Mouse (Mus musculus) heart, embryonic 12.5 days (tissue): ENCODE measurements around the gene Apoh. TPM values are rescaled to one million over a fixed set of nuclear protein-coding genes. Genes with fewer than 3 reads are reported as not detected.
A peak's percentile ranks its signal among the peaks of the same experiment; 100 is the strongest.

ENCODE experiments used
- ATAC-seq: fragments of 200-750 bp; cut with Nextera tagmentation; 2 replicates; pipeline ENCODE4 v1.8.0; 2017; ENCODE audit warnings: moderate TSS enrichment, moderate library complexity; ENCODE audit not compliant: insufficient number of reproducible peaks, low FRiP score
- H3K27ac ChIP-seq: fragments of 300-500 bp; sonication (generic); 2 replicates; pipeline ENCODE4 v1.5.1; 2016; ENCODE audit warnings: mild to moderate bottlenecking, moderate library complexity; ENCODE audit not compliant: poor library complexity, severe bottlenecking
- H3K27me3 ChIP-seq: fragments of 300-500 bp; sonication (generic); replicated peaks from 2 replicates; pipeline ENCODE4 v1.6.1; 2016; ENCODE audit warnings: mild to moderate bottlenecking, moderate library complexity
- H3K36me3 ChIP-seq: fragments of 300-500 bp; sonication (generic); 2 replicates; pipeline ENCODE4 v1.6.1; 2016; ENCODE audit warnings: mild to moderate bottlenecking, moderate library complexity
- H3K4me1 ChIP-seq: fragments of 300-500 bp; sonication (generic); replicated peaks from 2 replicates; pipeline ENCODE4 v1.6.1; 2016; ENCODE audit warnings: mild to moderate bottlenecking
- H3K4me2 ChIP-seq: fragments of 300-500 bp; sonication (generic); 2 replicates; pipeline ENCODE4 v1.6.1; 2016; ENCODE audit warnings: mild to moderate bottlenecking, moderate library complexity
- H3K4me3 ChIP-seq: fragments of 300-500 bp; sonication (generic); 2 replicates; pipeline ENCODE4 v1.5.1; 2016; ENCODE audit warnings: mild to moderate bottlenecking
- H3K9ac ChIP-seq: fragments of 300-500 bp; sonication (generic); 2 replicates; pipeline ENCODE4 v1.6.1; 2016; ENCODE audit warnings: mild to moderate bottlenecking, moderate library complexity
- H3K9me3 ChIP-seq: fragments of 300-500 bp; sonication (generic); replicated peaks from 2 replicates; pipeline ENCODE4 v1.6.1; 2016; ENCODE audit warnings: mild to moderate bottlenecking, moderate library complexity
- WGBS: fragments of 180-500 bp; shearing (Covaris S2); methylation state at CpG from one replicate; pipeline ENCODE4 v1.1.7; 2016; 5-methylcytosine and 5-hydroxymethylcytosine counted together
- polyA plus RNA-seq: library from polyadenylated mRNA; unstranded; fragments of >200 nt; fragmentation: Nextera tagmentation; extraction: Ambion mirVana; gene quantifications from 2 replicates; pipeline ENCODE4 v1.2.1, GENCODE M21; 2016

The Apoh gene
- polyA plus RNA-seq, 1 experiment from 2014 or later: 0.24 TPM

DNA sequence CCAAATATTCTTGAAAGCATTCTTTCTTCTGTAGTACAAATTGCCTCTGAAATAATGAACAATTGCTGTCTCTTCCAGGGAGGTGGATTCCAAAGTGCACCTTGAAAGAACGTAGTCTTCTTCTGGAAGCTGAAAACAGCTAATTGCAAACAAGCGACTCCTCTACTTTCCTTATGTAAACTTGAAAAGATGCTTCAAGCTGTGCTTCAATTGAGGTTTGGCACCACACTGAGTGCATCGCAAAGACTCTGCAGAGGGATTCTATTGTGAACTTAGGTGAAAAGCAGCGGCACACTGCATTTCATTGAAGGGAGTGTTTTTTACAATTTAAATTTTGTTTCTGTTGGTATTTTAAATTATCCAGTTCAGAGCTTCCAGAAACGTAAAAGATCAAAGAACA is 81.0 kb downstream of the Apoh start:
- Histone ChIP-seq H3K9me3 (no peaks in the 10 kb centered on the region), H3K4me3 (peak overlapping the region; percentile 68), H3K4me1 (peaks cover 13% of the 10 kb centered on the region; the same call in 1 of the 2 replicates), H3K9ac (no peak overlapping the region), H3K4me2 (peak overlapping the region; percentile 66), H3K27ac (no peak overlapping the region), H3K36me3 (no peaks in the 10 kb centered on the region), H3K27me3 (peaks cover 11% of the 10 kb centered on the region; the same call in 1 of the 2 replicates)
- 11% methylated on average over 5 of the region's 5 CpGs for WGBS
- ATAC-seq: no peak

DNA sequence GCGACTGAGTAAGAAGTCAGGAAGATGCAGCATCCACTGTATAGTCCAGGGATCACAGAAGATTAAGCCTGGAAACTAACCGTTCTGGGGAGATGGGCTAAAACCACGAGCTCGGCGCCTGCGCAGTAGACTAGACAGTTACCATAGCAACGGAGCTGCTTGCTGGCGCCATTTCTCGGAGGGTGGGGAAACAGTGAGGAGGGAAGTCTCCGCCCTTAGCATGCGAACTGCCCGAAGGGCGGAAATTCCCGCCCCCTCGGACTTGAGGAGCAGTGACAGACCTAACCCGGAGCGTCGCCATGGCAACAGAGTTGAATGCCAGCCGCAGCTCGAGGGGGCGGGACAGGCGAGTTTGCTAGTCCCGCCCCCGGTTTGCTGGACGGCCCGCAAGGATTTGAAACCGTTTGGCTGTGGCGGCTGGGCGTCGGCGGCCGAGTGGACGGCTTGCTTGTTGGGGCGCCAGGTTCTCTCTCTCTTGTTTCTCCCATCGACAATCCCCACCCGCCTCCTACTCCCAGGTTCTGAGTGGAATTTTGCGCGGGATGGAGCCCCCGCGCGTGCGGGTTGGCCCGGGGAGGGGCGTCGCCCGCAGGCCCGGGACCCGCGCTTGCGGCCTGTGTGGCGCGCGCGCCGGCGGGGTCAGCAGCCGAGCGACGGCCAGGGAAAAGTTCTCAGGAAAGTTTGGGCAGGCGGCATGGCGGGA is 81.9 kb downstream of the Apoh start, which contains the start of gene Cep112:
Gene Cep112 (plus strand): TSS at position 304 of the 703 bp plus-strand sequence.
- Histone ChIP-seq H3K4me1 (peaks cover 10% of the 10 kb centered on the region; the same call in 1 of the 2 replicates), H3K9ac (peak within 1 kb of the TSS; percentile 74), H3K27me3 (peaks cover 11% of the 10 kb centered on the region; the same call in 1 of the 2 replicates), H3K9me3 (no peaks in the 10 kb centered on the region), H3K27ac (peak within 1 kb of the TSS; percentile 2; the same call in 1 of the 2 replicates), H3K4me2 (peak within 1 kb of the TSS; percentile 66), H3K36me3 (no peaks in the 10 kb centered on the region), H3K4me3 (peak within 1 kb of the TSS; percentile 68)
- peak; percentile 98 for ATAC-seq
- WGBS: under 1% methylated on average over 61 of the region's 61 CpGs

- peak; percentile 19; the same call in 1 of the 2 replicates for ATAC-seq
- peak overlapping the region; percentile 2; the same call in 1 of the 2 replicates for H3K27ac ChIP-seq
Observed at GRCm38 (mm10) chr11:108425592-108425921, 82.4 kb downstream of the Apoh start.

DNA sequence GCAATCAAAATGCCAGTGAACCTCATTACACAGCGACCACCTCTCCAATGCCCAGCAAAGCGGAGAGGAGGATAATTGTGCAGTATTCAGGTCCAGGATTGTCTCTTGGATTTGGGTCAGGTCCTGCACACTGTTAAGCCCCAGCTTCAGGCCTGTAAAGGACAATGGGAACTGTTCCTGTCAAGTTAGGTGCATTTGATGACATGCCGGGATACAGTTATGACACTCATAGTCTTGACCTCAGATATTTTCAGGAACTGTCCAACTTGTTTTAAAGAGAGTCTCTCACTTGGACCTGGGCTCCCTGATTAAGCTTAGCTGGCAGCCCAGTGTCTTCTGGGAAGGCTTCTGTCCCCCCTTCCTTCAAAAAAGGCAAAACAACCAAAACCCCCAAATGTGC is 82.9 kb downstream of the Apoh start:
- no peak overlapping the region for H3K9ac ChIP-seq

More at GRCm38 (mm10) chr11:108425592-108425921, 82.4 kb downstream of the Apoh start:
- peaks cover 11% of the 10 kb centered on the region; the same call in 1 of the 2 replicates for H3K27me3 ChIP-seq
- H3K4me1 ChIP-seq: peaks cover 10% of the 10 kb centered on the region; the same call in 1 of the 2 replicates
- no peaks in the 10 kb centered on the region for H3K9me3 ChIP-seq
- peak overlapping the region; percentile 74 for H3K9ac ChIP-seq
- 5% methylated on average over 14 of the region's 14 CpGs for WGBS
- peak overlapping the region; percentile 68 for H3K4me3 ChIP-seq
- H3K36me3 ChIP-seq: no peaks in the 10 kb centered on the region
- peak overlapping the region; percentile 66 for H3K4me2 ChIP-seq

GRCm38 (mm10) chr11:108427191-108427590 is 84.0 kb downstream of the Apoh start:
- no peak overlapping the region for H3K4me3 ChIP-seq
- WGBS: 63% methylated on average over 6 of the region's 6 CpGs
- peaks cover 11% of the 10 kb centered on the region; the same call in 1 of the 2 replicates for H3K27me3 ChIP-seq
- no peak overlapping the region for H3K9ac ChIP-seq
- H3K9me3 ChIP-seq: no peaks in the 10 kb centered on the region
- H3K4me1 ChIP-seq: peaks cover 10% of the 10 kb centered on the region; the same call in 1 of the 2 replicates
- H3K27ac ChIP-seq: no peak overlapping the region
- H3K36me3 ChIP-seq: no peaks in the 10 kb centered on the region
- H3K4me2 ChIP-seq: no peak overlapping the region
- no peak for ATAC-seq

More for the DNA sequence above, 82.9 kb downstream of the Apoh start:
- peaks cover 10% of the 10 kb centered on the region; the same call in 1 of the 2 replicates for H3K4me1 ChIP-seq
- 85% methylated on average over 3 of the region's 3 CpGs for WGBS
- H3K27ac ChIP-seq: no peak overlapping the region
- peaks cover 11% of the 10 kb centered on the region; the same call in 1 of the 2 replicates for H3K27me3 ChIP-seq
- H3K4me2 ChIP-seq: peak overlapping the region; percentile 66
- H3K9me3 ChIP-seq: no peaks in the 10 kb centered on the region
- no peak for ATAC-seq
- peak overlapping the region; percentile 68 for H3K4me3 ChIP-seq
- no peaks in the 10 kb centered on the region for H3K36me3 ChIP-seq

DNA sequence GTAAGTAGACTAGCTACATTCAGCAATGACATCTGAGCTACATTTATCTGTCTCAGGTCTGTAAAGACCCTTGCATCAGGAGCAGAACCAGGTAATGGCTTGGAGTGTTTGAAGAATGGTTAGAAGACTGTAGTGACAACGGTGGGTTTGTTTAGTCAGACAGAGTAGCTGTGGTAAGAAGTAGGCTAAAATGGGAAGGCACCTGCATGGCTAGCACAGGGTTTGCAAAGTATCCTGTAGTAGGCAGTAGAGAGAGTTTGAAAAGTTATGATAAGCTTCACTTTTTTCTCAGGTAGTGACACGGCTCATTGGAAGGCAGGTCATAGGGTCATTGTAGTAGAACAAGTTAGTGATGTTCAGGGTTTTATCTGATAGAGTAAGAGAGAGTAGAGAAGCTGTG is 85.9 kb downstream of the Apoh start:
- Histone ChIP-seq H3K27me3 (no peaks in the 10 kb centered on the region), H3K36me3 (no peaks in the 10 kb centered on the region), H3K4me2 (no peak overlapping the region), H3K9me3 (no peaks in the 10 kb centered on the region), H3K4me1 (peaks cover 10% of the 10 kb centered on the region; the same call in 1 of the 2 replicates), H3K27ac (no peak overlapping the region), H3K9ac (no peak overlapping the region), H3K4me3 (no peak overlapping the region)
- WGBS: 81% methylated on average over 2 of the region's 2 CpGs
- ATAC-seq: no peak

DNA sequence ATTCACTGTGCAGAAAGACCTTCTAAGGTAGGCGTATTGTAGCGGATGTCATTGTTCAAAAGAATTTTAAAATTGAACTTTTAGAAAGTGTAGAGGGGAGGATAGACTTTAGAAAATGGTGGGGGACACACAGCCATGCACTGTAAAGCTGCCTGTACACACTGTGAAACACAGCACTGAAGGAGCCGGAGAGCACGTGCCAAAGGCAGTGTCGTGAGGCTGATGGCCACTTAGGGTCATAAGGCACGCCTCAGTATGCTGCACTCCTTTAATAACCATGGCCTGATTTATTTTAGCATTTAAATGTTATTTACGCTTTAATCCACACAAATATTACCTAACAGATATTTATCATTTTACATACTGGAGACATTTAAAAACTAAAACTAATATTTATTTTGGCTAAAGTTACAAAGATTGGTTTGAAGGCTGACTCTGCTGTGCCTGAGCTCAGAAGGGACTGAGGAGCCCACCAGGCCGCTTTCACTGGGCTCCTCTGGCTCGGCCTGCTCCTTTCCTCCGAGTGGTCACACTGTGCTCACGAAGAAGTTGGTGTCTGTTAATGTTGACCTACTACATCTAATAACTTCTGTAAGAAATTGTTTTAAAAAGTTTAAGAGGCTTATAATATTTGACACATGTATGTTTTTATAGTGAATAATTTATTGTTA is 100.9 kb downstream of the Apoh start:
- Histone ChIP-seq H3K27ac (no peak overlapping the region), H3K9ac (no peak overlapping the region), H3K27me3 (no peaks in the 10 kb centered on the region), H3K36me3 (peaks cover 11% of the 10 kb centered on the region), H3K4me1 (no peaks in the 10 kb centered on the region), H3K9me3 (no peaks in the 10 kb centered on the region), H3K4me3 (no peak overlapping the region), H3K4me2 (no peak overlapping the region)
- ATAC-seq: no peak
- WGBS: 82% methylated on average over 11 of the region's 11 CpGs

DNA sequence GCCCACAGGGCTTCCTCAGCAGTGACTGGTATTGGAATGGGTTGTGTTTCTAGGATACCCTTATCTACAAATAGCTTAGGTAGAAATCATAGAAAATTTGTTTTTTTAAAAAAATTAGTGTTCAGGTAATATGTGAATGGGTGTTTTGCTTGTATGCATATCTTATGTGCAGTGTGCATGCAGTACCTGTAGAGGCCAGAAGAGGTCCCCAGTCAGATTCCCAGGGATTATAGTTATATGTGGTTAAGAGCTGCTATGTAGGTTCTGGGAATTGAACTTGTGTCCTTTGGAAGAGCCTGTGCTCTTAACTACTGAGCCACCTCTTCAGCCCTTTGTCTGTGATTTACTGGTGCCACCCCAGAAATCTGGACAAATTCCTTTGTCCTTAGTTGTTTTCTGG is 104.0 kb downstream of the Apoh start:
- H3K27me3 ChIP-seq: no peaks in the 10 kb centered on the region
- peaks cover 6% of the 10 kb centered on the region for H3K36me3 ChIP-seq
- no peak overlapping the region for H3K9ac ChIP-seq
- H3K4me1 ChIP-seq: no peaks in the 10 kb centered on the region
- no peak for ATAC-seq
- no peak overlapping the region for H3K27ac ChIP-seq
- no peak overlapping the region for H3K4me2 ChIP-seq
- no peaks in the 10 kb centered on the region; the same call in 1 of the 2 replicates for H3K9me3 ChIP-seq
- H3K4me3 ChIP-seq: no peak overlapping the region

- 27% methylated on average over 3 of the region's 3 CpGs for WGBS
- H3K9me3 ChIP-seq: no peaks in the 10 kb centered on the region; the same call in 1 of the 2 replicates
- H3K36me3 ChIP-seq: peaks cover 6% of the 10 kb centered on the region
- no peak overlapping the region for H3K9ac ChIP-seq
- no peak overlapping the region for H3K4me3 ChIP-seq
- H3K27me3 ChIP-seq: no peaks in the 10 kb centered on the region
- no peaks in the 10 kb centered on the region for H3K4me1 ChIP-seq
- H3K4me2 ChIP-seq: no peak overlapping the region
- H3K27ac ChIP-seq: no peak overlapping the region
- ATAC-seq: no peak
Observed at GRCm38 (mm10) chr11:108449811-108450210, 106.7 kb downstream of the Apoh start.

GRCm38 (mm10) chr11:108459599-108459998 is 116.4 kb downstream of the Apoh start:
- no peak for ATAC-seq
- Histone ChIP-seq H3K27ac (no peak overlapping the region), H3K4me3 (no peak overlapping the region), H3K27me3 (no peaks in the 10 kb centered on the region), H3K4me2 (no peak overlapping the region), H3K36me3 (peaks cover 8% of the 10 kb centered on the region; the same call in 1 of the 2 replicates), H3K9ac (no peak overlapping the region), H3K4me1 (0 out of 2 replicates have a peak, but pooled peaks cover 5% of the 10 kb centered on the region), H3K9me3 (peaks cover 4% of the 10 kb centered on the region; the same call in 1 of the 2 replicates)
- 69% methylated on average over 3 of the region's 3 CpGs for WGBS
